Mouse (Mus musculus) adrenal gland, postnatal 4 days (tissue): ENCODE measurements around the gene Tnc. TPM values are rescaled to one million over a fixed set of nuclear protein-coding genes. Genes with fewer than 3 reads are reported as not detected.

ENCODE experiments used
- DNase-seq, 2 experiments: peaks; one replicate each; pipeline ENCODE4 v3.0.0; 2021 to 2022; ENCODE audit warnings: low spot score in 2 of 2, mixed read lengths in 2 of 2
- total RNA-seq, 2 experiments: library from RNA; stranded (reverse); gene quantifications; 2 replicates each; pipeline ENCODE4 v1.2.3; 2021

Gene Tnc
- total RNA-seq, 2 experiments from 2014 or later, result 21.3 to 22.9 TPM

DNA sequence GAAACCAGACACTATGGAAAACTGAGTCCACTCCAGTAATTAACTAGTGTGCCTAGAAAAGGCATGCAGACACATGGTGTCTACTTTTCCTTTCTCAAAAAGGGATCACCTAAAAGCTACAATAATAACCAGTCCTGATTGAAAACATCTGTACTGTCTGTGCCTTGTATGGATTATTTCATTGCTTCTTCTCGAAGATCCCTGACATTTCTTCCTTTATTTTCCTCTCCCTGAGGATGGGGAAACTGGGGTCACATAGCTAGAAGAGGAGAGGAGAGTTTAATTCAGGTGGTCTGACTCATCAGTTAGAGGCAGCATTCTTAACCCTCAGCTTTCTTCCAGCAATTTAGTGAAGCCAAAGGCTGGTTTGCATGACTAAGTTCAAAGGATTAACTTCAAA lies 17.3 kb downstream of the Tnc start:
- DNase-seq, result no peak

DNA sequence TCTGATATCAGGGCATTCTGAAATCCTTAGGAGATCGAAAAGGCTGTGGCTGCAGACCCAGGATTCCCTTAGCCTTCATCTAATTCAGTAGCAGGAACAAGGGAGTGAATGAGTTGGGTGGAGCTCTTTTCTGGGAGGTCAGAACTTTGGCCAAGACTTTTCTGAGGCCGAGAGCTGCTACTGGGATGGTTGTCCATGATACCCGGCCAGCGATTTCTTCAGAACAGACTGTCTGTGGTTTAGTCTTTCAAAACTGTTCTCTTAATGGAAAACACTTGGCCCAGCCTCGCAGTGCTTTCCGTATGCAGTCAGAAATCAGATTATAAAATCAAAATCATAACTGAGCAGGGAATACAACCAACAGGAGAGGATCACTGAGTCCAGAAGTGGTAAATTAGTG lies 21.2 kb downstream of the Tnc start:
- DNase-seq, result no peak

DNA sequence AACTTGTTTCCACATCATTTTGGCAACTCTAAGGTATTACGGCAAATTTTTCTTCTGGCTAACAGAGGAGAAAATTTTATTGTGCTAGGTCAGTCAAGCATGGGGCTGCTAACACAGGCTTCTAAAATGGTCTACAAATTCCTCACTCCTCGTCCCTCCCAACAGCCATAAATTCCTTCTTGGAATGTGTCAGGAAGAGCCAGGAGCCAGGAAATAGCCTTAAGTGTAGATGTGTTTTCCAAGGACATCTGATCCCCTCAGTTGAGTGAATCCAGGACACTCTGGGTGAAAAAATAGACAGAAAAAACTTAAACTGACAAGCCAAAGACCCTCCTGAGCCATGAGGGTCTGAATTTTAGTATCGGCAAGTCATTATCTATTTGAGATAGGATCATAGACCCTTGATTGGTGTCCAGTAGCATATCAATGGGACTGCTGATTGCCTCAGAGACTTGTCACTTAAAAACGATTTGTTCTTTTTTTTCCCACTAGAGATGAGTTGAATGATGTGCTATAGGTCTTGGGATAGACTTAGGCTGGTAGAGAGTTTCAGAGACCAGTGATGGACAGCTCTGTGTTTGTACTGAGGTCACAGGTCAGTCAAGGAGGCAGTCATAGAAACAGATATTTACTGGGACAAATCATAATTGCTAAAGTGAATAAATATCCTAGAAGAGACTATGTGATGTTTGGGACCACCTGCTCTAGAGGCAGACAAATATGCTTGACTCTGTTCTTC lies 22.6 kb downstream of the Tnc start:
- DNase-seq, result no peak

DNA sequence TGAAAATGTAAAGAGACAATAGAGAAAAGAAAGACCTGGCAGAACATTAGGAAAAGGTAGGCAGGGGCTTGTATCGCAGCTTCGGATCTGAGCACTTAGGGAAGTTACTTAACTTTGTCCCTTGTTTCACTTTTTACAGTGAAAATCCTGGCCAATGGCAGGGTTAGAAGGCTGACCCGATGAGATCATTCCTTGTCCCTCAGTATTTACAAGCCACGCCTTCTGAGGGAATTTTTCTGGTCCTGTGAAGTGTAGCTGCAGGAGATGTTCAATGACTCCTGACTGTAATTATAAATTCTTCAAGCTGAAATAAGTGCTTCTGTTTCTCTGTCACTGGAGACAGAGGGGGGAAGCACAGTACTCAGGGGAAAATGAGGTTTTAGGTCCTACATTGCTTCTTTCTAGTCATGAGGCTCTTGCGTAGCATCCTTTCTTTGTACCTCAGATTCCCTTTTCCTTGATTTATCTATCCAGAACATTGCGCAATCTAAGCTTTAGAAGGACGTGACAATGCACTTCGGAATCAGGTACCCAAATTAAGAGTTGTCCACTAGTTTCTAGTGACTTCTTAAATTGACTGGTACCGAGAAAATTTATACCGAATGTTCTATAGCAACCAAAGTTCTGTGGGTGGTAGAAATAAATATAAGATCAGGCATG lies 25.8 kb downstream of the Tnc start:
- DNase-seq, result no peak

DNA sequence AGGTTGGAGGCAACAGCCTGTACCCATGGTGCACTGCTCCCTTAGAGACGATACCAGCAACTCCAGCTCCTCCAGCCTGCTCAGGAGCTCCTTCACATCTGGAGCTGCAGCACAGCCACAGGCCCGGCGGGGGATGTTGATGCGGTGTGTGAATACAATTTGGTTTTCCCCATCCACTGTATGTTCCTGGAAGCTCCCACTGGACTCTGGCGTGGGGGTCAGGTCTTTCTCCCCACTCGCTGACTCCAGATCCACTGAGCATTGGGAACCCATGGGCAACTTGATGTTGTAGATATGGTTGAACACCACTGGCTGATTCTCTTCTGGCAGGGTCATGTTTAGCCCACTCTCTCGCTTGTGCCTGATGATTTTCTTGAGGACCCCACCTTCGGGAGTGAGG lies 26.7 kb downstream of the Tnc start:
- no peak for DNase-seq

DNA sequence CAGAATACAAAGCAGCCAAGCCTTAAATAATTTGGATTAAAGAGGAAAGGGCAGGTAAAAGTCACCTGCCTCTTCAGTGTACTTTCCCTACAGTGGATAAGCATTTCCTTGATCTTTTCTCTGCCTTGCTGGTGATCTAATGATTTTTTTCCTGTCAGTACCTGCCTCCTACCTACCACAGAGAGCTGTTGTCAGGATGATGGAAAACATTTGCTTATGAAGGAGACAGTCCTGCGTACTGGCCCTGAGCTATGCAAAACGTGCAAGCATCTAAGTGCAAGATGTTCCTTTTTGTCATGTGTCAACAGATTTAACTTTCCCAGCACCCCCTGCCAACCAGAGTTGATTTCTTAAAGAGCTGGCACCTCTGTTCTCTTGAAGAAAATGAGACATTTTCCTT lies 35.5 kb downstream of the Tnc start:
- DNase-seq, result no peak

DNA sequence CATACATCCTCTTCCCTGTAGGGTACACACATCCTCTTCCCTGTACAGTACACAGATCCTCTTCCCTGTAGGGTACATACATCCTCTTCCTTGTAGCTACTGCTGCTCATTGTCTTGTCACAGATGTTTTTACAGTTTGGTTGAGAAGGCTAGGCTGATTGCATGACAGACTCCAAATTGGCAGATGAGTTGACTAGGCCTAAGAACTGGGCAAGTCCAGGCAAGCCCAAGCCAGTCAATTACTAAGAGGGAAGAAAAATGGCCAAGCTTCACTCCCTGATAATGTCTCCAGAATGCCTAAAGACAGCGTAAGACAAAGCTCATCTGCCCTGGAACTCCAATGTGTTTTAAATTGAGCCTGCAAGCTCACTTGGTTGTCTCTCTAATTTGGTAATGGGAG lies 36.9 kb downstream of the Tnc start:
- DNase-seq, result no peak

DNA sequence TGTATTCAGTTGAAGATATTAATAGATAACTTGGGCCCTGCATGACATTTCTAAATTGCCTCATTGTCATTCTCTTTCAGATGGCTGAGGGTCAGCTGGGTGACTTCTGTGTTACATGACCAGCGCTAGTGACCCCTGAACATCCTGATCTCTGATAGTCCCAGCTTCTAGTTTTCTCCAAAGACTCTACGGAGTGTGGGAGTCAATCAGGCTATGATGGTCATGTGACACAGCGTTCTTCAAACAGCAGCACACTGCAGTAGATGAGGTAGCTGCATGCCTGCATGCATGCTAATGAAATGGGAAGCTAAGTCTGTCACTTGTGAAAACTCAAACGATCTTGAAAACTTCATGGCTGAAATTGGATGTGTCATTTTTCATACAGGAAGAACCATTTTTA lies 41.6 kb downstream of the Tnc start:
- DNase-seq, result no peak

DNA sequence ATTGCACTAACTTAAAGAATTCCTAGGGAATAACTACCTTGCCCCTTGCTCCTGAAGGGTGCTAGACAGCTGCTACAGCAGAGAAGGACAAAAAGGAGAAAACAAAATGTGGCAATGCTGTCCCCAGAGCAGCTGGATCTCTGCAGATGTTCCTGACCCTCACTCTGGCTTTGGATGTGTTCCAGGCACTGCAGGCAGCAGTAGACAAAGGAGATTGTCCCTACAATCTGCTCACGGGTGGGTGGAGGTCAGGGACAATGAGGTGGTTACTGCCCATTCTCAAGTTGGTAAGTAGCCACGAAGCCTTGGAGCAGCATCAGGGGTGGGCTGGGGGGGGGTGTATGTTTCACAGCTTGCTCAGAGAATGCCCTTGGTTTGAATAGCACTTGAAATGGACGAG lies 43.1 kb downstream of the Tnc start:
- DNase-seq, result no peak

DNA sequence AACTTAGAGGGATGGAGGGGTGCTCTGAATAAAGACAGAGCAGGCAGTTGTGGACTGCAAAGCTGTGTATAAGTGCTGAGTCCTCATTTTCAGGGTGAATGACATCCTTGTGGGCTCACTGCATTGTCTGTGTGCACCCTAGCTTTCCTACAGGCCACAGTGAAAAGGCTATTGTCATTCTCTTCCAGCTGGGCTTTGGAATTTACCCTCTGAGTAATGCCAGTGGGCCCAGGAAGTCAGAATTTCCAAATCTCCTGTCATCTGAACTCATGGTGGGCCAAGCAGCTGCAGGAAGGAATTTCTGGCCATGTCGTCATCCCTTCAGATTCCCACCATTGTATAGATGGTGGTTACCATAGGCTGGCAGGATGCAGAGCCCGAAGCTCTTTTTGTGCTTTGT lies 44.6 kb downstream of the Tnc start:
- no peak for DNase-seq

DNA sequence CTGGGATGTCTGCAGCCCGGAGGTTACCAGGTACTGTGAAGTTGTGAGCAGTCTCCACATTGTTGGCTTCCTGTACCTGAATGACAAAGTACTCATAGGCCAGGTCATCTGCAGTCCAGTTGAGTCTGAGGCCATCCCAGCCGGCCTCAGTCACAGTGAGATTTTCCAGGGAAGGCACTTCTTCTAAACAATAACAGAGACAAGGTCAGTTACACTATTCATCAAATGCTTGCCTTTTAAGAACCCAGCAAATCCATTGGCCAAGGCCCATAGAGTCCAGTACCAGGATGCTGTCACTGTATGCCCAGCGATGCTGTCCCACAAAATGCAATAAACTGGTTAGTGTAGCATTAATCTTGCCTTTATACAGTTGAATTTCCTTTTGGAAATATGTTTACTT lies 46.0 kb downstream of the Tnc start:
- DNase-seq, result no peak

DNA sequence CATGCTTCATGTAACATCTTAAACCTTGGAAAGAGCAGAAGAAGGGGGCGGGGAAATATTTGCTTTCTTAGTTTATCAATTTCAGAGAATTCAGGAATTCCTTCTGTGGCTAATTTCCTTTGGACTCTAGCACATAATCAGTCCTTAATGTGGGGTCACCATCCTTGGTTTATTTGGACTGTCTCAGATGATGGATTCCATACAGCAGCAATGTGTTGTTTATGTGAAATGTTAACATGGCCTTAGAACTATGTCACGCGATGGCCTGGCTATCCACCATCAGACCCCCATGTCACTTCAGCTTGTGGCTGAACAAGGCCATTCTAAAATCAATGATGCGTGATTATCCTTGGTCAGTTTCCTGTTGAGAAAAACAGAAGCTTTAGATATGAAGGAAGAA lies 46.5 kb downstream of the Tnc start:
- DNase-seq, result no peak

DNA sequence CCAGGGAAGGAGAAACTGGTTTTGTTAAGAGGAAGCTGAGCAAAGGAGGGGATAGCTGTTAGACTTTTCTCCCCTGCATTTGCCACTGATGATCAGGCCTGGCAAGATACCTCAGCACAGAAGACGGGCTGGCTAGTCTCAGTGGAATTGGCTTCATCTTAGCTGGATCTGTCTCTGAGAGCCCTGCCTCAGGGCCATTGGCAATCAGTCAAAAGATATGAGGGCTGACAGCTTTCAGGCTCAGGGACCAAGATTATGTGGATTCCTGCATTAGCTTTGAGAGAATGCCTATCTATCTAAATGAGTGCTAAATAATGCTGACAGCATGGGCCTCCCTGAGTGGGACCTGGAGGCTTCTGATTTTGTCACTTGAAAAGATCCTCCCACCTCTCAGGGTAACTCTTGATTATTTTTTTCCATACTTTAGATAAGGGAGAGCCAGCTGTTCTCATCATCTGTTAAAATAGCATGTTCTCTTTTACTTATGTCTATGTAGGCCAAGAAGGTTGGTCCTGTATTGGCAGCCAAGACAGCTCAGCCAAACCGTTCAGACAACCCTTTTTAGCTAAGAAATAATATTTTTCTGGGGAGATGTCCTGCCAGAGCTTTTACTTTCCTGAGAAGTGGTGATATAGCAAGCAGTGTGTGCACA lies 53.2 kb downstream of the Tnc start:
- no peak for DNase-seq

DNA sequence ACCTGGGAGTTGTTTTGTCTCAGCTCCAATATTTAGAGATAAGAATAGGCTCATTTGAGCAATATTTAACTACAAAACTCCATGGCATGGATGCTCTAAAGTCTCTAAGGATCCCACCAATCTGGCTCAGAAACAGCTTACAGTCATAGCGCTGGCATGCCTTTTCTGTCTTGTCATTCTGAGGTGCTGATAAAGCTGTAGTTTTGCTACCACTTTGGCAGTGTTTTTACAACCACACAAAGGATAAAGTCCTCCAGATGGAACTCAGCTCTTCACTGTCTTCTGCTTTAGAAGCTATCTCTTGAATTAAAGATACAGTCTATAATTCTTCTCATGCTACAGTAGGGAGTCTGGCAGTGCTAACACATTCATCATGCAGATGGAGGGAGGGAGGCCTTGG lies 56.6 kb downstream of the Tnc start:
- DNase-seq, result no peak

DNA sequence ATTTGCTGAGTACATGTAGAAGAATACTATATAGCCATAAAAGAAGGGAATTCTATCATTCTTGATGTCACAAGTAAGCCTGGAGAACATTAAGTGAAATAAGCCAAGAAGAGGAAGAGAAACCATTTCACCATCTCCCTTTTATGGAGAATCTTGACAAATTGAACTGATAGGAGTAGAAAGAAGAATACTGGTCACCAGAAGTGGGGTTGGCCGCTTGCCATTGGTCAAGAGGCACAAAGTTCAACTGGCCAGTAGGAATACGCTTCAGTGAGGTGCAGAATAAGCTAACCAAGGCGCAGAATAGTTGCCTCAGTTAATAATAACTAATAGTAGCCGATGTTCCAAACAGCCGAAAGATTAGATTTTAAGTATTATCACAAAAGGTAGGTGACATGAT lies 58.7 kb downstream of the Tnc start:
- no peak for DNase-seq

DNA sequence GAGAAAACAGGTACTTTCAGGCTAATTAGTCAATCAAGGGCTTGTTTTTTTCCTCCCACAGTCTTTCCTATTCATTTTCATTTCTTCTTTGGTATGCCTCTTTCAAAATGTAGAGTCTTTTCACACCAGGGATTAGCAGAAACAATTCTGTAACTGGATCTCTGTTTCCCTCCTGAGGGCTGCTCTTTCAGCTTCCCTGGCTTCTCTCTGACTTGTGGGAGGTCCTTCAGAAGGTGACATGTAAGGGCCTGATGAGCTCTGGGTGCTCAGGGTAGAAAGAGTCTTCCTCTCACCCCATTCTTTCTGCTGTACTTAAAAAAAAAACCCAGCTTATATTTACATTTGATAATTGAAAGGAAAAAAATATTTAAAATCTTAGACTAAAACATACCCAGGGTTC lies 60.2 kb downstream of the Tnc start:
- DNase-seq, result no peak

DNA sequence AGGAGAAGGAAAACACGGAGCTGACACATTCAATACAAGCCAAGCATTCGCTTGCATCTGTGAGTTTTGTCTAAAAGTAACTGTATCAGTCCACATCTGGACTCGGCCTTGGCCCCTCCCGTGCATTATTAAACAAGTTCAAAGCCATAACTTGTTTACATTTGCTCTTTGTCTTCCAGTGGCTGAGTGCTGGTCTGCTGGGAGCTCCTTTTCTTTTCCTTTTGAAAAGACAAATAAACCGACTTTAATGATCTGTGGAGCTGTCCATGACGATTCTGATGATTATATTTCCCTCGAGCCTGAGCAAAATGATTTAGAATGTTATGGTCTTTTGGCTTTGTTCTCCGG lies 63.7 kb downstream of the Tnc start:
- no peak for DNase-seq

DNA sequence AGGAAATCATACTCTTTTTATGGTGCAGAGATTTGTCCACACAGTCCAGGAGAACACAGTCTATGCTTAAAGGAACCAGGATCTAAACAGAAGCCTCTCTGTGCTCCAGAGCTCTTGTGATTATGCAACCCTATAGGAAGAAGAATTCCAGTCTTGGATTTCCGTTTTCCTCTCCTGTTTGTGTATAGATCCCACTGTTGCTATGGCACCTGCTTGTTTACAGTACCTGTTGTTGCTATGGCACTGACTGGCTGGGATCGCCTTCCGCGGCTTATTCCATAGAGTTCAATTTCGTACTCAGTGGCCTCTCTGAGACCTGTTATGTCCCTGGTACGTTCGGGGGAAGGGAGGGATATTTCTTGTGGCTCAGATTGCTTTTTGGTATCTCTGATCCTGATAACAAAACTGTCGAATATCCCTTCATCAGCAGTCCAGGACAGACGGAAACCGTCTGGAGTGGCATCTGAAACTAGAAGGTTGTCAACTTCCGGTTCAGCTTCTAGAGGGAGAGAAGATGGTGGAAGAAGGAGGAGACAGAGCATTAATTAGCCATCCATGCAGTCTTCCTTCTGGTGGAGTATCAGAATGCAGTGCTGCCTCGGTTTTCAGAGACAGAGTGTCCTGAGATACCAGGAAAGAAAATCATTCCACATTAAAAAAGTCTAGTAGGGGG lies 64.3 kb downstream of the Tnc start:
- DNase-seq, result no peak

DNA sequence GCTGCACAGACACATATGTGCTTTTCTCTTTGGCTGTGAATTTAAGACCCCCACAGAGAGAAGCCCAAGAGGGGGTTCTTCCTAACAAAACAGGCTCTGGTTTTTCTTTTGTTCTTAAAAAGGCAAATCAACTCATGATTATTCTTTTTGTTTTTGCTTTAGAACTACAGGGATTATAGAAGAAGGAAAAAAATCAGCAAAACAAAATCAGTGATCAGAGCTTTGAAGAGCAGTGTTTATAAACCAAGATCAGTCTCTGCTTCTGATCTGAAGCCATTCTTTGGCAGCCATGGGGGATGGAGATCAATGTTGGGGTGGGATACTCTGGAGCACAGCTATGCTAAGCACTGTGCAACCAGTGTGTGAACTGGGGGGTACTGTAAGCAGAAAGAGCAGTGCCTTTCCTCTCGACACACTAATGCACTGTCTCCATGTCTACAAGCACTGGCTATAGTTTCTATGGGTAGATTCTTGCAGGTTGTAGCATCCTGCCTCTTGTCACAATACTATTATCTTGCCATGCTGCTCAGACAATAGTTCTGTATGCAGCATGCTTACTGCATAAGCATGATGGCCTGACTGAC lies 66.5 kb downstream of the Tnc start:
- DNase-seq, result no peak

DNA sequence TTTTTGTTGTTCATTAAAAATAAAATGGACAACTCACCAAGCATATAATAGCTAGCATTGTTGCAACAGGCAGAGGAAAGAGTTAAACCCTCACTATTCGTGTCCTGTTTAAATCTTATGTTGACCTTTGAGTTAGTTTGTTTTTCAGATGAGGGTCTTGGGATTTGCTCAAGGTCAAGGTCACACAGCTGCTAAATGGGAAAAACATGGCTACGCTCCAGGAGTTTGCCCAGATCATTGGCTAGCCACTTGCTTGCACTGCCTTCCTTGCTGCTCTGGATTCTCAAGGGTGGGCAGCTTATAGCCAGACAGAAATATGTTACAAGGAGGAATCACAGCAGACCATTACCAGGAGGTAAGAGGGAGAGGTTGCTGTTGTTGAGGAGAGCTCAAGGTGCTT lies 67.2 kb downstream of the Tnc start:
- no peak for DNase-seq

DNA sequence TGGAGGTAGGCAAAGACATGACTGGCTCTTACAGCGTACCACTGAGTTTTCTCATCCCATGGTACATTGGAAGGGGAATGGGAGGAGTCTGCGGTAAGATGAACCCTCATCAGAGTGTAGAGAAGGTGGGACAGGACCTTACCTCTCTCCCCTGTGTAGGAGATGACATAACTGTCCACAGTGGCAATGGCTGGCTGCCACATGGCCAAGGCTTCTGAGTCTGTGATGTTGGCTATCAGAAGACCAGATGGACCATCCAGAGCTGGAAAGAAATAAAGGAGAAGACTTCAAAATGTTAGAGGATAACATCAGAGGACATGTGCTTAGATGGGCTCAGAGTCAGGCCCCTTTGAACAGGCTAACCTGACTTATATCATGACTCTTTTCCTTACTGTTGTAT lies 74.3 kb downstream of the Tnc start:
- DNase-seq, result no peak

DNA sequence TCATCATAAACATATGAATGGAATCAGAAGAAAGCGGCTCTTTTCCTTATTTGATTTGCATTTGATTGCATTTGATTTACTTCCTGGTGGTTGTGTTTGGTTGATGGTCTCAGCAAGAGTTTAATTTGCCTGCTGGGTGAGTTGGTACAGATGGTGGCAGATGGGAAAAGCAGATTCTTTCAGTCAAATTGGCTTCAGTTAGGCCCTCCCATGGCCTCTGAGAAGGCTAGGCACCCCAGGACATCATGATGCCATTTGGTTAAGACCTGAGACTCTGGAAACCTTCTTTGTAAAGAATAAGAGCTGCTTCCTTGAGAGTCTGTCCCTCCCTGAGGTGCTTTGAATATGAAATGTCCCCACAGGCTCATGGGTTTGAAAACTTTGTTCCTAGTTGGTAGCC lies 75.1 kb downstream of the Tnc start:
- DNase-seq, result no peak
